ENCODE assay signal across 22 mouse cellular contexts in genomic region chr8:24227331-24228072, GRCm38 (mm10).
DNase-seq lines count a peak whose midpoint lies in the region; ATAC-seq and TF ChIP-seq lines count a peak whose summit lies in the region.
"Had no signal": no experiment of that assay in that cellular context is flagged by ENCODE, and none has a peak within 500 bp of the region (broad histone marks: within the 10 kb centered on the region; RNA-seq: fewer than 3 reads in every experiment).

No protein-coding gene starts in this region.

- no peaks in the 10 kb centered on the region for H3K9me3 ChIP-seq in stomach, embryonic 14.5 days (ENCODE audit: control insufficient read depth, low read depth, low read length)
- no peaks in the 10 kb centered on the region for H3K9me3 ChIP-seq in stomach, postnatal 0 days (ENCODE audit: control insufficient read depth, low read length)
- no peaks in the 10 kb centered on the region for H3K9me3 ChIP-seq in midbrain, embryonic 15.5 days
- H3K9me3 ChIP-seq in hindbrain, embryonic 16.5 days (ENCODE audit: control insufficient read depth, low read length): no peaks in the 10 kb centered on the region
- H3K9me3 ChIP-seq: heart, embryonic 13.5 days; hindbrain, embryonic 13.5 days; intestine, embryonic 15.5 days; neural tube, embryonic 12.5 days had no signal

- no peak overlapping the region for H3K9ac ChIP-seq in stomach, embryonic 14.5 days (replicated peaks; ENCODE audit: low read depth, low read length)
- H3K9ac ChIP-seq in stomach, postnatal 0 days (ENCODE audit: low read length): no peak overlapping the region
- no peak overlapping the region for H3K9ac ChIP-seq in midbrain, embryonic 15.5 days
- no peak overlapping the region for H3K9ac ChIP-seq in hindbrain, embryonic 16.5 days (ENCODE audit: low read depth, low read length)
- H3K9ac ChIP-seq: heart, embryonic 13.5 days; hindbrain, embryonic 13.5 days; intestine, embryonic 15.5 days; neural tube, embryonic 12.5 days had no signal

- no peaks in the 10 kb centered on the region for H3K36me3 ChIP-seq in stomach, embryonic 14.5 days (ENCODE audit: control insufficient read depth, insufficient read depth, low read length)
- H3K36me3 ChIP-seq in stomach, postnatal 0 days (ENCODE audit: control insufficient read depth, insufficient read depth, low read length): no peaks in the 10 kb centered on the region
- H3K36me3 ChIP-seq in midbrain, embryonic 15.5 days (replicated peaks): no peaks in the 10 kb centered on the region
- H3K36me3 ChIP-seq in hindbrain, embryonic 16.5 days (ENCODE audit: control insufficient read depth, insufficient read depth, low read length): no peaks in the 10 kb centered on the region
- H3K36me3 ChIP-seq: heart, embryonic 13.5 days; hindbrain, embryonic 13.5 days; intestine, embryonic 15.5 days; neural tube, embryonic 12.5 days had no signal

- H3K4me2 ChIP-seq in stomach, embryonic 14.5 days (replicated peaks; ENCODE audit: low read depth, low read length): no peak overlapping the region
- no peak overlapping the region for H3K4me2 ChIP-seq in stomach, postnatal 0 days (replicated peaks; ENCODE audit: low read depth)
- no peak overlapping the region for H3K4me2 ChIP-seq in midbrain, embryonic 15.5 days
- no peak overlapping the region for H3K4me2 ChIP-seq in hindbrain, embryonic 16.5 days (ENCODE audit: low read length)
- H3K4me2 ChIP-seq: heart, embryonic 13.5 days; hindbrain, embryonic 13.5 days; intestine, embryonic 15.5 days; neural tube, embryonic 12.5 days had no signal

- H3K4me3 ChIP-seq in stomach, embryonic 14.5 days (ENCODE audit: low read depth, low read length): no peak overlapping the region
- H3K4me3 ChIP-seq in stomach, postnatal 0 days (ENCODE audit: low read depth, low read length): no peak overlapping the region
- no peak overlapping the region for H3K4me3 ChIP-seq in midbrain, embryonic 15.5 days
- H3K4me3 ChIP-seq in hindbrain, embryonic 16.5 days (ENCODE audit: low read length): no peak overlapping the region
- H3K4me3 ChIP-seq: erythroblast, embryonic 14.5 days; heart, embryonic 13.5 days; hindbrain, embryonic 13.5 days; intestine, embryonic 15.5 days; neural tube, embryonic 12.5 days had no signal

- H3K4me1 ChIP-seq in stomach, embryonic 14.5 days (ENCODE audit: control insufficient read depth, insufficient read depth, low read length): no peaks in the 10 kb centered on the region
- H3K4me1 ChIP-seq in stomach, postnatal 0 days (replicated peaks; ENCODE audit: control insufficient read depth, insufficient read depth): no peaks in the 10 kb centered on the region
- H3K4me1 ChIP-seq in midbrain, embryonic 15.5 days: no peaks in the 10 kb centered on the region
- no peaks in the 10 kb centered on the region for H3K4me1 ChIP-seq in hindbrain, embryonic 16.5 days (ENCODE audit: control insufficient read depth, insufficient read depth, low read depth, low read length)
- H3K4me1 ChIP-seq: hindbrain, embryonic 13.5 days; intestine, embryonic 15.5 days; neural tube, embryonic 12.5 days had no signal

- 0 out of 2 replicates have a peak, but pooled peaks have one; percentile 28 for ATAC-seq in stomach, embryonic 14.5 days (ENCODE audit: insufficient number of reproducible peaks, insufficient read depth, low FRiP score, low read depth)
- no peak for ATAC-seq in stomach, postnatal 0 days (ENCODE audit: low FRiP score, low TSS enrichment)
- peak; percentile 60 for ATAC-seq in midbrain, embryonic 15.5 days (replicated peaks)
- no peak for ATAC-seq in hindbrain, embryonic 16.5 days
- no peak for ATAC-seq in megakaryocyte progenitor cell, adult 5-6 weeks (replicated peaks; ENCODE audit: poor library complexity)
- ATAC-seq: CD4-positive, CD25-positive, alpha-beta regulatory T cell, adult 4 months; intestine, embryonic 15.5 days; lung, postnatal 0 days; Patski had no signal

- TF ChIP-seq CTCF in stomach, postnatal 0 days (IDR thresholded peaks at IDR 0.05; ENCODE audit: low read depth): no peak

- WGBS in stomach, embryonic 14.5 days: 44% methylated on average over 5 of the region's 5 CpGs
- 33% methylated on average over 5 of the region's 5 CpGs for WGBS in stomach, postnatal 0 days
- 64% methylated on average over 5 of the region's 5 CpGs for WGBS in midbrain, embryonic 15.5 days
- WGBS in hindbrain, embryonic 16.5 days: 67% methylated on average over 5 of the region's 5 CpGs

- no peak overlapping the region for H3K27ac ChIP-seq in stomach, embryonic 14.5 days (ENCODE audit: low read length)
- no peak overlapping the region for H3K27ac ChIP-seq in stomach, postnatal 0 days (replicated peaks)
- H3K27ac ChIP-seq in midbrain, embryonic 15.5 days: 0 out of 2 replicates have a peak overlapping the region, but pooled peaks have one; percentile 19
- H3K27ac ChIP-seq in hindbrain, embryonic 16.5 days (ENCODE audit: low read depth, low read length): no peak overlapping the region
- H3K27ac ChIP-seq: heart, embryonic 13.5 days; hindbrain, embryonic 13.5 days; intestine, embryonic 15.5 days; neural tube, embryonic 12.5 days had no signal

- peak; percentile 8 for DNase-seq in kidney, adult 11 months
- DNase-seq in kidney, adult 9 months: no peak
- no peak for DNase-seq in stomach, postnatal 0 days (ENCODE audit: low spot score)
- DNase-seq: adrenal gland, postnatal 14 days; cerebellum, adult 18-20 months; embryo, embryonic 11 days; gastrocnemius, postnatal 14 days; kidney, postnatal 10 days; liver; thymus, adult 2 months had no signal

- TF ChIP-seq EP300 in stomach, postnatal 0 days (optimal IDR thresholded peaks at IDR 0.05): no peak

- H3K27me3 ChIP-seq in stomach, embryonic 14.5 days (ENCODE audit: control insufficient read depth, insufficient read depth, low read length): no peaks in the 10 kb centered on the region
- no peaks in the 10 kb centered on the region for H3K27me3 ChIP-seq in stomach, postnatal 0 days (ENCODE audit: control insufficient read depth, insufficient read depth, low read length)
- no peaks in the 10 kb centered on the region for H3K27me3 ChIP-seq in midbrain, embryonic 15.5 days (replicated peaks)
- no peaks in the 10 kb centered on the region for H3K27me3 ChIP-seq in hindbrain, embryonic 16.5 days (replicated peaks; ENCODE audit: control insufficient read depth, insufficient read depth, low read length)
- H3K27me3 ChIP-seq: heart, embryonic 13.5 days; hindbrain, embryonic 13.5 days; intestine, embryonic 15.5 days; neural tube, embryonic 12.5 days; Patski had no signal

Comparison
In these comparisons a context has a peak if more than half of its experiments do, and no peak if none do; other contexts are left out.
1. ATAC-seq: peak in stomach, embryonic 14.5 days (single experiment) and midbrain, embryonic 15.5 days (single experiment); none in stomach, postnatal 0 days (single experiment), hindbrain, embryonic 16.5 days (single experiment) and megakaryocyte progenitor cell, adult 5-6 weeks (single experiment).